Mouse (Mus musculus): ENCODE data around the gene Cdc20b.

DNA sequence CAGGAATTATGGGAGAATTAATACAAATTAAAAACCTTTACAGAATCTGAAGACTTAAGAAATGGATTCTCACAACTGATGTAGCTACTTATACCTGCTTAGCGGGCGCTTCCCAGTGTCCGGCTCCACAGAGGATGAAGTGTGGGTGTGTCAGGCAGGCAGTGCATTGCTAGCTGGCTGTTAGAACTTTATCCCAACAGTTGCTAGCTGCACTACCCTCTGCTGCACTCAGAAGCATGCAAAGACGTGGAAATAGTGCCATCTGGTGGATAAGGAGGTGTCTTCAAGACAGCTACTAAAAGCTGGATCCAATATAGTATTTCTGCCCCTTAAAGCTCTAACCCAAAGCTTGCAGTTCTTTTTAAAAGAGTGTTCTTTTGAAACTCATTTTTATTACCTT, 941 bp downstream of the Cdc20b start:
- TF ChIP-seq EP300 (IDR thresholded peaks at IDR 0.05) (no peak), CTCF (IDR thresholded peaks at IDR 0.05) (peak; percentile 94)

Measured in lung, postnatal 0 days (tissue).